Mouse (Mus musculus) cerebellum, postnatal 14 days (tissue): ENCODE results near the gene Mamdc4.

ENCODE experiments used
- DNase-seq, 2 experiments: peaks; one replicate each; pipeline ENCODE4 v3.0.0; 2021; ENCODE audit warnings: mixed read lengths in 2 of 2

Mamdc4 gene

DNA sequence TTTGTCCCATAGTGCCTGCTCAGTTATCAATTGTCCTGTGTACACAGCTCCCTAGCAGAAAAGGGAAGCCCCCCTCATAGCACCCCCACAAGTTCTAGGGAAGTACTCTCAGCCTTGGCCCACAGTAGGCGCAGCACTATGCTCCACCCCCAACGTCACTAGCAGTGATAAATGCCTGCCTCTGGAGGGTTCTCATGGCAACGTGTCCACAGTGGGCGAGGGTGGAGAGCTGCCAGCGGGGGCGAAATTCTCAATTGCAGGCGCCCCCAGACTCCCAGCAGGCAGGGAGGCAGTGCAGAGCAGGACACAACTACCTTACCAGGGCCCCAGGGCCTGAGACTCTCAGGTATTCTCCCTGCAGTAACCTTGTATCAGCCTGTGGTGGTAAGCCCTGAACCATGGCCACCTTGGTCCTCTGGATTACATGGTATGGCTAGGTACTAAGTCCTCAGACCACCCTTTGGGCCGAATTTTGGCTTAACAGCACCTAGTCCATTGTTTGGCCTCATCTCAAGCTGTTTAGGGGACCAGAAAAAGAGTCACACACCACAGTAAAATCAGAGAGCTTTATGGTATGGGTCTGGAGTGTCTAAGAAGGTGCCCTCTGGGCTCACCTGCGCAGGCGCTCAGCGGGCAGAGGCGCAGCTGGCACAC is 7.9 kb upstream of the Mamdc4 start:
- DNase-seq = peak; percentile 73 to 80

DNA sequence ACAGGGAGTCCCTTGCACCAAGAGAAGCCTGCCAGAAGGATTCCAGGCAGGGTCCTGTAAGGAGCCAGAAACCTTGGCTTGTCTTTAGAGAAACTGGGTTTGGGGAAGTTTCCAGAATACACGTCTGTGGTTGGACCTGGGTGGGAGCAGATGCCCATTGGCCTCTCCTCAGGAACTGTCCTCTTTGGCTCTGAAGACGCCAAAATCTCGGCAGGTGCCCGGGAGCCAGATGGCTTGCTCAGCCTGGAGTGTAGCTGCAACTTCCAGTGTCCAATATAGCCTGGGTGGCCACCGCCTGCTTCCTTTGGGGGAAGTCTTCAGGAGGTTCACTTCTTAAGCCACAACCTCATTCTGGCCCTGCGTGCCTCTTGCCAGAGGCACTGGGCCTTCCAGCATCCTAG is 7.3 kb upstream of the Mamdc4 start:
- peak; percentile 94 to 97 for DNase-seq

DNA sequence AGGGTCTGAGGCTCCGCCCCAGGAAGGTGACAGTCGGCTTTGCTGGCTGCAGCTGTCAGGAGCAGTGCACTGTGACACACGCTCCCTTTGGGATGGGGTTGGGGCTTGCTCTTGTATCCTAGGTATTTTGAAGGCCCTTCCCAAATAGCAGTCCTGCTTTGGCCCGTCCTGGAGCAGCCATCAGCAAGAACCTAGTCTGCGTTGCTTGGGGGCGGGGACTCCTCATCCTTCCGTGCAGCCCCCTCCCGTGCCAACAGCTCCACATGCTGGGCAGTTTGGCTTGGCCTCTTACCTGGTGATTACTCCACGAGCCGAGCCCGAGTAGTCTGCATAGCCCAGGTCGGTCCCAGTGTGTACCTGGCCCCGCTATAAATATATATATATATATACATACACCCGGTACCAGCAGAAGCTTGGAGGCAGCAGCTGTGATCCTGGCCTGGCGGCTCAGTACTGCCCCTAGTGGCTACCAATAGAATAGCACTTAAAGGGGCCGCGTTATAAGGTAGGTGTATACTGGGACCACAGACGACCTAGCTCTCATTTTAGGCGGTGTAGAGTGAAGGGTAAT is 6.7 kb upstream of the Mamdc4 start, which contains the start of gene Ajm1:
Ajm1 (minus strand) TSS at position 464 of the 571 bp plus-strand sequence.
- peak; percentile 88 to 91 for DNase-seq

GRCm38 (mm10) chr2:25580621-25581101 is 6.0 kb upstream of the Mamdc4 start:
- peak; percentile 63 to 70 for DNase-seq

GRCm38 (mm10) chr2:25579737-25580460 is 5.3 kb upstream of the Mamdc4 start:
- peak; percentile 90 to 91 for DNase-seq

DNA sequence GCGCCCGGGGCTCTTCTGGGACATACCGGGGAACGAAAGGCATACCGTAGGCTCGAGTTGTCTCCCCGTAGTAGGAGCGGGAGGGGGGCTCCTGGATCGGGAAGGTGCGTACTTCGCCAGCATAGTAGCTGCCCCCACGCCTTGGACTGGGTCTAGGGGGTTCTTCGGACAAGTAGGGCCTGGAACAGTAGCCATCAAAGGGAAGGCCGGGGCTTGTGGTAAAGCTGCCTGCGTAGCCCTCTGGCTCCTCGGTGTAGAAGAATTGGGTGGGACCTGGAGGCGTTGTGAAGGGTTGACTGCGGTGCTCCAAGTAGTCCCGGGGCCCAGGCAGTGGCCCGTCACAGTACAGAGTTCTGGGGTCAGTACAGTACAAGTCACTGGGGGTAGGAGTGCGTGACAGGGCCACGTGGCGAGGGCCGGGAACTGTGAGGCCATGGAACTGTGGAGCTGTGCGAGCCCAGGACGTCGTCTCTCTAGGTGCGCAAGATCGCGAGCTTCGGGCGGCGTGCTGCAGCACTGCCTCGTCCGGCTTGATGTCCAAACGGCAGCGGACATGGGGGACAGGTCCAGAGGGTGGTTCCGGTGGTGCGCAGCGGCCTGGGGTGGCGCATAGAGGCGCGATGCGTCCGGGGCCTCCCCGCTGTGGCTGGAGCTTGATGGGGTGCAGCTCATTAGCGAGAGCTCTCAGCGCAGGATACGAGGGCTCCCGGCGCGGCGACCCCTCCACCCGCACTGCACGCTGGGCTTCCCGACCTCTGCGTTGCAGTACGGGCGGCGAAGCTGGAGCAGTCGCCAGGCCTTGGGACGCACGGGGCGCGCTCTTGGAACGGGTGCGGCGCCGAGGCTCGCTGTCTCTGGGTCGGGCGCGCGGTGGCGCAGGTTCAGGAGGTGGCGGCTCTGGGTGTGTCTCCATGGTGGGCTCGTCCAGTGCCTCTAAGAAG is 4.4 kb upstream of the Mamdc4 start:
- peak; percentile 72 to 75 for DNase-seq

- DNase-seq = peak; percentile 67 to 68
Measured at GRCm38 (mm10) chr2:25577951-25578795, 3.5 kb upstream of the Mamdc4 start.

GRCm38 (mm10) chr2:25576965-25577891 is 2.6 kb upstream of the Mamdc4 start:
- peak; percentile 64 to 66 for DNase-seq

DNA sequence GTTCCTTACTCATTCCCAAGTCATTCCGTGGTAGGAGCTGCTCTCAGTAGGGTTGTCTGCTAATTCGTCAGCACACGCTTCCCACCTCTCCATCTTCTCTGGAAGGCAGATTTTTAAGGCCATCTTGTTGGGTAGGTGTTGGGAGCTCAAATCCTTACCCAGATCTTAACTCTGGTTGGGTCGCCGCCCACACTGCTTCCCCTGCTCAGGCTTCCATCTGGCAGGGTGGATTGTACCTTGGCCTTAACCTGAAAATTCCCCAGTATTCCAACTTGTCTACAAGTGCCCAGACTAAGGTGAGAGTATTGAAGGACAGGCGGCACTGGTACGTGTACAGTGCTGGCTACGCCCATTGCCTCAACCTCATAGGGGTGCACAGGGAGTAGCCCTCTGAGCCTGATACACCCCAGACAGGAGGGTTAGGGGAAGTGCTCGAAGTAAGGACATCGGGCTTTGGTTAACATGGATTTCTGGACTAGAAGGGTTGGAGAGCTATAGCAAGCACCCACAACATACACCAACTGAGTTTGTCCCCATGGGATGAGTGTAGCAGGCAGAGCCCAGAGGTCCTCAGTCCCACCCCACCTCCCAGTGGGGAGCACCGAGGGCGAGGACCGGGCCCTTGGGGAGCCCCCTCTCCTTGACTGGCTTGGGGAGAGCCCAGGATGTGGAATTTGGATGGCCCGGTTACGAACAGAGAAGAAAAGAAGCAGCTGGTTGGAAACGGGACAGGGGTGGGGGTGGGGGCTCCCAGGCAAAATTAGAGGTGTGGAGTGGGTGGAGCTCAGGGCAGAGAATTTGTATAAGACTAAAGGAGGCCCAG is 1.6 kb upstream of the Mamdc4 start:
- peak in 1 of 2 experiments; percentile 48 for DNase-seq

DNA sequence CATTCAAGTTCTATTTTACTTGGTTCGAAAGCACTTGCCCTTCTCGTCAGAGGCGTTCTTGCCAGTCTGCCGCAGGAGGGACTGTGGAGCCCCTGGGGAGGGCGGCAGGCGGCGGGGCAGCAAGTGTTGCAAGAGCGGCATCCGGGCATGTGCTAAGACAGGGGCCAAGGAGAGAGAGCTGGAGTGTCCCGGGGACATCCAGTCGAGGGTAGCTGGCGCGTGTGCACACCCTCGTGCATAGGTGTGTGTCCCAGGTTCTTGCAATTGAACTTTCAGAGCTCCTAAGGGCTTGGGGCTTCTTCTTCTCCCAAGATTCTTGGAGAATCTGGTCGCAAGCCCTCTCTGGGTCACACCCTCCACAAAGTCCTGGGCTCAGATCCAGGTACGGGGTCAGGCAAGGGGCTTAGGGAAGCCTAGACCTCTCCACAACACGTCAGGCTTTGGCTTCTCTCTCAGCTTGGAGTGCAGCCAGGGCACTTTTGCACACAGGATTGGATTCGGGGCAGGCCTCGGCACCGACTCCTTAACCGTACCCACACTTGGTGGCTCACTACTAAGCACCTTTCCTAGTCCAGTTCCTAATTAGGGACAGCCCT is 885 bp upstream of the Mamdc4 start:
- peak; percentile 70 to 84 for DNase-seq

- no peak for DNase-seq
Measured at GRCm38 (mm10) chr2:25574136-25574535, 509 bp downstream of the Mamdc4 start.

- peak in 1 of 2 experiments; percentile 25 for DNase-seq
Measured at GRCm38 (mm10) chr2:25573068-25573467, 1.6 kb downstream of the Mamdc4 start.

DNA sequence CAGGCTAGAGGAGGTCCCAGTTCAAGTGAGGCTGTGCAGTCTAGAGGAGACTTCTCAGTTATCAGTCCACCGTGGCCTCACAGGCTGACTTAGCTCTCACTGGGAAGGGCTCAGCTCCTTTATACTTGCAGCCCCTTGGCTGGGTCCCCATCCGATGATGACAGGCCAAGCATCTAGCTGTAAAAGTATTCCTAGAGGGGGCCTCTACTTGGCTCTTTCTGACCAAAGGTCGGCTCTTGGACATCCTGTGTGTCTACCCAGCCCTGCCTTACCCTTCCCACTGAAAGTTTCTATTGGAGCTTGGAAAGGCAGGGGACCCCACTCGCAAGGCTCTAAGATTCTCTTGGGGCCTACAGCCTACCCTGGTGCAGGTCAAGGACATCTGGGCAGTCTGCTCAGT is 3.4 kb downstream of the Mamdc4 start:
- no peak for DNase-seq

DNA sequence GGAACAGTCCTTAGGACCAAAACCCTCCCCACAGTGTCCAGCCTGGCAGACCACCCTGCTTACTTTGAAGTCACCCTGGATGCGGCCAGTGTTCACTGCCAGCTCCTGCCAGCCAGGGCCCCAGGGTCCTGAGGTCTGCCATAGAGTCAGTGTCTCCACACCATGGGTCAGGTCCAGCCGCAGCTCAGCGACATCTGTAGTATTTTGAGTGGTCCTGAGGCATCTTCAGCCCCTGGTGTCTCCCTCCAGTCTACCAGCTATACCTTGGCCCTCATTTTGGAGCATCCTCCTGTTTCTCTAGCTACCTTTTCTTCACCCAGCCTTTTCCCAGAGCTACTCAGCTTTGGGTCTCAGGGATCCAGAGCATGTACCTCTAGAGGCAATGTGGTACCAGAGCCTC is 5.3 kb downstream of the Mamdc4 start:
- DNase-seq = no peak

DNA sequence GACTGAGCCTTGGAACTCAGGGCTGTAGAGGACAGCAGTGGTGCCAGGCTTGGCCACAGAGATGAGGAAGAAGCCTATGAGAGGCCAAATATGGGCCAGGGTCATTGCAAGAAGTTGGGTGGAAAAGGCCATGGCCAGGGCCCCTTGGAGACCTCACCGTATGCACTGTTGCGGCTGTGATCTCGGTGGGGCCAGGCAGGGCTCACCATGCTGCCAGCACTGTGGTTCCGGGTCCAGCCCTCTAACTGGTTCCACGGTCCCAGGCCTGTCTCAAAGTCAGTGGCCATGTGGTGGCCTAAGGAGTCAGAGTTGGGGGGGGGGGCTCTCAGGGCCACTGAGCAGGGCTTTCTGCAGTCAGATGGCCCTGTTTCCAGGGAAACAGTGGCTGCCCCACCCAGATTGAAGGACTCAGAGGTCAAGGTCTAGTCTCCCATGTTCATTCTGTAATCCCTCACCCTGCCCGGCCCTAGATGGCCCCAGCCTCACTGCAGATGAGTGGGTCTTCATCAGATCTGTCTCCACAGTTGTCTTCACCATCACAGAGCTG is 6.1 kb downstream of the Mamdc4 start:
- no peak for DNase-seq

GRCm38 (mm10) chr2:25566558-25566957 is 8.1 kb downstream of the Mamdc4 start:
- DNase-seq = peak in 1 of 2 experiments; percentile 26

- no peak for DNase-seq
Measured at GRCm38 (mm10) chr2:25565741-25566140, 8.9 kb downstream of the Mamdc4 start.

GRCm38 (mm10) chr2:25561946-25562345 is 12.7 kb downstream of the Mamdc4 start:
- DNase-seq = peak; percentile 63 to 68

- no peak for DNase-seq
Measured at GRCm38 (mm10) chr2:25560551-25560950, 14.1 kb downstream of the Mamdc4 start.
